In the genomic region with DNA sequence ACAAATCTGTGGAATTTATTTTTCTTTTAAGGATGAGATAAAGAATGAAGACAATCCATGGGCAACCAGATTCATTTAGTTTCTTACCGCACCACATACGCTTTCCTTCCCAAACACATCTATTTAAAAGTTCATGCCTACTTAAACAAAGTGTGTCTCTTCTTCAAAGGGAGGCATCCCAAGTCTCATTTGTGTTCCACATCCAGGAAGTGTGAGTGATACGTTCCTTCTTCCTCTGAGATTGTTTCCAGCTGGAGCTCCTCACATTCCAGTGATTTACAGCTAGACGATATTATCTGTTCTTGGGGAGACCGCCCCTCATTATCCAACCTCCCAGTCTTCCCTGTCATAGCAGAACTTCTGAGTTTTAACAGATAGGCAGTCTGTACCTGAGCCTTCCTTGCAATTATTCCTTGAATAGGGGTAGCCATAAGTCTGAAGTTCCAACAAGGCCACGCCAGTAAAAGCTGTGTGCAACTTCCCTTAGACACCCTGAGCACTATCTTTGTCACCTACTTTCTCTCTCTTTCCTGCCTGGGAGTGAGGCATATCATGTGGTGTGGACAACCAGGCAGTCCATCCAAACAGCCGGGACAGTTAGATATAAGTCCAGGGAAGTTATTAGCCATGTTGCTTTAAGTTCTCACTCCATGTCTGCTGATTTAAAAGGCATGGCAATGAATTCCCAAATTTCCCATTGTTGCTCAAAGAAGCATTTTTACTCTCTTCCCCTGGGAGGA, we compare ENCODE assay signal across 21 mouse cellular contexts.
"Had no signal": no experiment of that assay in that cellular context is flagged by ENCODE, and none has a peak within 500 bp of the region (broad histone marks: within the 10 kb centered on the region; RNA-seq: fewer than 3 reads in every experiment).

No protein-coding gene starts in this region.

- H3K27ac ChIP-seq: intestine, embryonic 15.5 days; kidney, embryonic 15.5 days; layer of hippocampus, adult 2 months; left cerebral cortex, adult 2 months; liver, embryonic 13.5 days; macrophage; midbrain, embryonic 10.5 days; midbrain, embryonic 13.5 days; neural tube, embryonic 13.5 days; stomach, embryonic 15.5 days had no signal

- ATAC-seq: intestine, embryonic 15.5 days; midbrain, embryonic 13.5 days; midbrain, embryonic 16.5 days had no signal

- H3K36me3 ChIP-seq: intestine, embryonic 15.5 days; kidney, embryonic 15.5 days; liver, embryonic 13.5 days; midbrain, embryonic 10.5 days; midbrain, embryonic 13.5 days; neural tube, embryonic 13.5 days; stomach, embryonic 15.5 days had no signal

- H3K27me3 ChIP-seq: intestine, embryonic 15.5 days; kidney, embryonic 15.5 days; liver, embryonic 13.5 days; midbrain, embryonic 13.5 days; neural tube, embryonic 13.5 days; stomach, embryonic 15.5 days had no signal

- H3K9me3 ChIP-seq: intestine, embryonic 15.5 days; kidney, embryonic 15.5 days; liver, embryonic 13.5 days; midbrain, embryonic 10.5 days; midbrain, embryonic 13.5 days; neural tube, embryonic 13.5 days; stomach, embryonic 15.5 days had no signal

- H3K4me1 ChIP-seq: intestine, embryonic 15.5 days; kidney, embryonic 15.5 days; liver, embryonic 13.5 days; midbrain, embryonic 10.5 days; midbrain, embryonic 13.5 days; neural tube, embryonic 13.5 days; stomach, embryonic 15.5 days had no signal

- H3K9ac ChIP-seq: intestine, embryonic 15.5 days; kidney, embryonic 15.5 days; liver, embryonic 13.5 days; midbrain, embryonic 13.5 days; neural tube, embryonic 13.5 days; stomach, embryonic 15.5 days had no signal

- H3K4me2 ChIP-seq: intestine, embryonic 15.5 days; kidney, embryonic 15.5 days; liver, embryonic 13.5 days; midbrain, embryonic 13.5 days; neural tube, embryonic 13.5 days; stomach, embryonic 15.5 days had no signal

- DNase-seq: kidney, adult 11 months; kidney, adult 8-10 months; kidney, postnatal 14 days; layer of hippocampus, adult 9-11 months; layer of hippocampus, postnatal 36 days; liver, embryonic 13.5 days; retina, postnatal 1 day; right cerebral cortex, postnatal 25 days; spleen, adult 18-20 months; thymus, postnatal 25 days had no signal

- H3K4me3 ChIP-seq: intestine, embryonic 15.5 days; kidney, embryonic 15.5 days; layer of hippocampus, adult 2 months; left cerebral cortex, adult 2 months; liver, embryonic 13.5 days; midbrain, embryonic 10.5 days; midbrain, embryonic 13.5 days; myocyte; neural tube, embryonic 13.5 days; stomach, embryonic 15.5 days had no signal
